In the genomic region with DNA sequence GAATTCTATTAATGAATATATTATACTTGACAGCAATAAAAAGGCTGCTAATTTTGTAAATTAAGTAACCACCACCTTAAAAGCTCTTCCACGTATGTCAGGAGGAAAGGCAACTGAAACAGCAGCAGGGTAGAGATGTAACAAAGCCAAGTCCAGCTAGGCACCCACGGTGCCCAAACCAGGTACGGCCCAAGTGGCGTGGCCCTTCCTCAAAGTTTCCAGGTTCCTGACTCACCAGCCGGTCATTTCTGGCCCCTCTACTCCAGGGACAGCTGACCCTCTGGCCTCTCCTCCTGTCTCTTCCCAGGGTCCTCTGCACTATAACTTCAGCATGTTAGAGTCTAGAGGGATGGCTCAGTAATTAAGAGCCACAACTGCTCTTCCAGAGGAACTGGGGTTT, we compare ENCODE assay signal across 23 mouse cellular contexts. TPM values are rescaled to one million over a fixed set of nuclear protein-coding genes. Genes with fewer than 3 reads are reported as not detected.
A peak's percentile ranks its signal among the peaks of the same experiment; 100 is the strongest.
DNase-seq lines count a peak whose midpoint lies in the region; ATAC-seq lines count a peak whose summit lies in the region.
"Had no signal": no experiment of that assay in that cellular context is flagged by ENCODE, and none has a peak within 500 bp of the region (broad histone marks: within the 10 kb centered on the region; RNA-seq: fewer than 3 reads in every experiment).

No protein-coding gene starts in this region.

- 0 out of 2 replicates have a peak overlapping the region, but pooled peaks have one; percentile 1 for H3K27ac ChIP-seq in liver, embryonic 15.5 days (replicated peaks)
- H3K27ac ChIP-seq in midbrain, embryonic 11.5 days (ENCODE audit: low read depth, low read length): no peak overlapping the region
- no peak overlapping the region for H3K27ac ChIP-seq in midbrain, embryonic 13.5 days
- H3K27ac ChIP-seq: embryonic facial prominence, embryonic 12.5 days; forebrain, embryonic 13.5 days; forebrain, embryonic 15.5 days had no signal

- H3K9me3 ChIP-seq in liver, embryonic 15.5 days (replicated peaks): no peaks in the 10 kb centered on the region
- no peaks in the 10 kb centered on the region for H3K9me3 ChIP-seq in midbrain, embryonic 11.5 days (ENCODE audit: control insufficient read depth, low read length)
- no peaks in the 10 kb centered on the region for H3K9me3 ChIP-seq in midbrain, embryonic 13.5 days
- H3K9me3 ChIP-seq: embryonic facial prominence, embryonic 10.5 days; embryonic facial prominence, embryonic 12.5 days; forebrain, embryonic 13.5 days; forebrain, embryonic 15.5 days; G1E had no signal

- 82% methylated on average over 5 of the region's 5 CpGs for WGBS in liver, embryonic 15.5 days (ENCODE audit: insufficient replicate concordance)
- 89% methylated on average over 5 of the region's 5 CpGs for WGBS in midbrain, embryonic 11.5 days
- whole genome bisulfite sequencing in midbrain, embryonic 13.5 days: 96% methylated on average over 5 of the region's 5 CpGs

- no peak overlapping the region for H3K4me2 ChIP-seq in liver, embryonic 15.5 days
- no peak overlapping the region for H3K4me2 ChIP-seq in midbrain, embryonic 11.5 days
- no peak overlapping the region for H3K4me2 ChIP-seq in midbrain, embryonic 13.5 days (replicated peaks)
- H3K4me2 ChIP-seq: embryonic facial prominence, embryonic 12.5 days had no signal

- H3K36me3 ChIP-seq in liver, embryonic 15.5 days (replicated peaks): peaks cover 45% of the 10 kb centered on the region
- peaks cover 7% of the 10 kb centered on the region; the same call in 1 of the 2 replicates for H3K36me3 ChIP-seq in midbrain, embryonic 11.5 days (ENCODE audit: control insufficient read depth, insufficient read depth, low read length)
- peaks cover 33% of the 10 kb centered on the region for H3K36me3 ChIP-seq in midbrain, embryonic 13.5 days

- no peak overlapping the region for H3K9ac ChIP-seq in liver, embryonic 15.5 days
- no peak overlapping the region for H3K9ac ChIP-seq in midbrain, embryonic 11.5 days (ENCODE audit: low read length)
- H3K9ac ChIP-seq in midbrain, embryonic 13.5 days (replicated peaks): no peak overlapping the region
- H3K9ac ChIP-seq: embryonic facial prominence, embryonic 12.5 days; forebrain, embryonic 13.5 days; forebrain, embryonic 15.5 days had no signal

- peaks cover 54% of the 10 kb centered on the region for H3K4me1 ChIP-seq in liver, embryonic 15.5 days (replicated peaks)
- H3K4me1 ChIP-seq in midbrain, embryonic 11.5 days (ENCODE audit: control insufficient read depth, insufficient read depth, low read length): peaks cover 17% of the 10 kb centered on the region
- H3K4me1 ChIP-seq in midbrain, embryonic 13.5 days (replicated peaks): peaks cover 54% of the 10 kb centered on the region

- no peak overlapping the region for H3K4me3 ChIP-seq in liver, embryonic 15.5 days (replicated peaks)
- no peak overlapping the region for H3K4me3 ChIP-seq in midbrain, embryonic 11.5 days (ENCODE audit: low read depth, low read length)
- H3K4me3 ChIP-seq in midbrain, embryonic 13.5 days (replicated peaks): no peak overlapping the region
- H3K4me3 ChIP-seq: embryonic facial prominence, embryonic 10.5 days; embryonic facial prominence, embryonic 12.5 days; forebrain, embryonic 15.5 days had no signal

- ATAC-seq in liver, embryonic 15.5 days (ENCODE audit: insufficient read depth): no peak
- no peak for ATAC-seq in midbrain, embryonic 11.5 days (ENCODE audit: low FRiP score)
- no peak for ATAC-seq in midbrain, embryonic 13.5 days
- ATAC-seq: activated CD4-positive, CD25-positive, alpha-beta regulatory T cell, adult 4 months; CD4-positive, CD25-positive, alpha-beta regulatory T cell, adult 4 months; forebrain, embryonic 15.5 days; Patski had no signal

- no peaks in the 10 kb centered on the region for H3K27me3 ChIP-seq in liver, embryonic 15.5 days
- no peaks in the 10 kb centered on the region for H3K27me3 ChIP-seq in midbrain, embryonic 11.5 days (ENCODE audit: control insufficient read depth, insufficient read depth, low read length)
- no peaks in the 10 kb centered on the region for H3K27me3 ChIP-seq in midbrain, embryonic 13.5 days
- H3K27me3 ChIP-seq: CH12.LX; embryonic facial prominence, embryonic 12.5 days; forebrain, embryonic 13.5 days; forebrain, embryonic 15.5 days; Patski had no signal

- intact Hi-C loops in heart, postnatal 36 days (cut with DNase I): no loop called here

- DNase-seq in heart, adult 11 months: peak; percentile 79
- no peak for DNase-seq in heart, postnatal 36 days
- no peak for DNase-seq in liver
- peak; percentile 79 for DNase-seq in midbrain, embryonic 11.5 days (ENCODE audit: low spot score, missing footprints)
- DNase-seq: adrenal gland, adult 8-10 months; adrenal gland, postnatal 14 days; adrenal gland, postnatal 36 days; B cell, adult 2 months; cerebellum, adult 11-12 months; cerebellum, adult 2 months; cerebellum, adult 9-10 months; cerebellum, postnatal 25 days had no signal

RNA-seq across cellular contexts. Expression of a gene that starts 7.6 kb away (rescaled TPM):
- total RNA-seq in heart, postnatal 36 days (2021): 10 to 100 TPM; 25.5 to 26.1 TPM
- polyA plus RNA-seq in liver, embryonic 15.5 days (2015; fragmentation: Nextera tagmentation; extraction: Ambion mirVana): 28.0 and 29.7 TPM in 2 replicates
- polyA plus RNA-seq in midbrain, embryonic 11.5 days (2014; fragmentation: Nextera tagmentation; extraction: Ambion mirVana): 67.1 and 76.3 TPM in 2 replicates
- polyA plus RNA-seq in midbrain, embryonic 13.5 days (2015; fragmentation: Nextera tagmentation; extraction: Ambion mirVana): 81.1 and 91.8 TPM in 2 replicates

Comparison
In these comparisons a context has a peak if more than half of its experiments do, and no peak if none do; other contexts are left out.
1. DNase-seq: peak in heart, adult 11 months (single experiment) and midbrain, embryonic 11.5 days (single experiment); none in heart, postnatal 36 days (0 of 2) and liver (single experiment).